Comparison of ENCODE assay signal across 13 mouse cellular contexts in genomic region chr4:70058831-70059544, GRCm38 (mm10).
DNase-seq lines count a peak whose midpoint lies in the region; ATAC-seq and TF ChIP-seq lines count a peak whose summit lies in the region.
"Had no signal": no experiment of that assay in that cellular context is flagged by ENCODE, and none has a peak within 500 bp of the region (broad histone marks: within the 10 kb centered on the region; RNA-seq: fewer than 3 reads in every experiment).

No protein-coding gene starts in this region.

- peak; percentile 94 for ATAC-seq in forebrain, embryonic 15.5 days (replicated peaks)
- ATAC-seq: inflammation-experienced regulatory T-cells, adult 6 months had no signal

- H3K9me3 ChIP-seq in forebrain, embryonic 15.5 days: no peaks in the 10 kb centered on the region
- H3K9me3 ChIP-seq in midbrain, embryonic 10.5 days (replicated peaks): no peaks in the 10 kb centered on the region

- no peak overlapping the region for H3K9ac ChIP-seq in forebrain, embryonic 15.5 days (replicated peaks)

- H3K27me3 ChIP-seq in forebrain, embryonic 15.5 days: no peaks in the 10 kb centered on the region
- no peaks in the 10 kb centered on the region for H3K27me3 ChIP-seq in midbrain, embryonic 10.5 days (ENCODE audit: low read depth, poor library complexity, severe bottlenecking)
- H3K27me3 ChIP-seq: CH12.LX had no signal

- H3K4me2 ChIP-seq in forebrain, embryonic 15.5 days (replicated peaks): no peak overlapping the region
- H3K4me2 ChIP-seq: liver, embryonic 11.5 days had no signal

- peak overlapping the region; percentile 75 for H3K27ac ChIP-seq in forebrain, embryonic 15.5 days (replicated peaks)
- peak overlapping the region; percentile 87 for H3K27ac ChIP-seq in layer of hippocampus, adult 2 months
- H3K27ac ChIP-seq in midbrain, embryonic 10.5 days (replicated peaks): no peak overlapping the region

- 68% methylated on average over 12 of the region's 12 CpGs for WGBS in forebrain, embryonic 15.5 days
- WGBS in midbrain, embryonic 10.5 days: 87% methylated on average over 12 of the region's 12 CpGs

- no peaks in the 10 kb centered on the region for H3K36me3 ChIP-seq in forebrain, embryonic 15.5 days
- no peaks in the 10 kb centered on the region for H3K36me3 ChIP-seq in midbrain, embryonic 10.5 days

- DNase-seq in cerebellum, adult 11-12 months: peak; percentile 68
- peak; percentile 82 to 89 for DNase-seq in layer of hippocampus, adult 2 months (ENCODE audit: low spot score in 2 of 2)
- peak; percentile 66 for DNase-seq in left cerebral cortex, postnatal 4 days
- no peak for DNase-seq in midbrain, embryonic 10.5 days (ENCODE audit: low spot score)
- no peak for DNase-seq in lung, adult 18-20 months
- DNase-seq in kidney, postnatal 25 days: no peak
- DNase-seq in lung, postnatal 14 days: no peak
- DNase-seq: midbrain, embryonic 14.5 days; thymus, postnatal 25 days had no signal

- H3K4me1 ChIP-seq in forebrain, embryonic 15.5 days: no peaks in the 10 kb centered on the region
- no peaks in the 10 kb centered on the region for H3K4me1 ChIP-seq in midbrain, embryonic 10.5 days

- intact Hi-C loops in left cerebral cortex, postnatal 4 days (cut with DNase I): no loop called here

- TF ChIP-seq CTCF in layer of hippocampus, adult 2 months (conservative IDR thresholded peaks at IDR 0.05): no peak

- H3K4me3 ChIP-seq in forebrain, embryonic 15.5 days: no peak overlapping the region
- H3K4me3 ChIP-seq in layer of hippocampus, adult 2 months: no peak overlapping the region
- no peak overlapping the region for H3K4me3 ChIP-seq in midbrain, embryonic 10.5 days

Comparison
In these comparisons a context has a peak if more than half of its experiments do, and no peak if none do; other contexts are left out.
1. DNase-seq: peak in cerebellum, adult 11-12 months (single experiment), layer of hippocampus, adult 2 months (2 of 2) and left cerebral cortex, postnatal 4 days (single experiment); none in midbrain, embryonic 10.5 days (single experiment), lung, adult 18-20 months (0 of 2), kidney, postnatal 25 days (0 of 2) and lung, postnatal 14 days (single experiment).